Mouse (Mus musculus) brain, embryonic 14.5 days (tissue): ENCODE measurements at regions not wholly inside any gene's neighbourhood (a gene's known extent, or its start where the extent isn't known, plus 50 kb on each side); places are given as distances from the start of the nearest gene placed in this dataset.

Experiments
- CTCF ChIP-seq: fragments of 200-500 bp; IDR thresholded peaks from 2 replicates; pipeline ENCODE4 v1.5.1; 2012; ENCODE audit warnings: inconsistent platforms, mild to moderate bottlenecking, moderate library complexity, borderline replicate concordance; ENCODE audit not compliant: insufficient read depth, insufficient read length; ENCODE audit errors: extremely low read depth
- POLR2A ChIP-seq: fragments of 200-500 bp; IDR thresholded peaks from 2 replicates; pipeline ENCODE4 v1.6.1; 2012; ENCODE audit warnings: mild to moderate bottlenecking, inconsistent platforms, borderline replicate concordance; ENCODE audit not compliant: poor library complexity, insufficient read depth, insufficient read length, severe bottlenecking; ENCODE audit errors: extremely low read depth

DNA sequence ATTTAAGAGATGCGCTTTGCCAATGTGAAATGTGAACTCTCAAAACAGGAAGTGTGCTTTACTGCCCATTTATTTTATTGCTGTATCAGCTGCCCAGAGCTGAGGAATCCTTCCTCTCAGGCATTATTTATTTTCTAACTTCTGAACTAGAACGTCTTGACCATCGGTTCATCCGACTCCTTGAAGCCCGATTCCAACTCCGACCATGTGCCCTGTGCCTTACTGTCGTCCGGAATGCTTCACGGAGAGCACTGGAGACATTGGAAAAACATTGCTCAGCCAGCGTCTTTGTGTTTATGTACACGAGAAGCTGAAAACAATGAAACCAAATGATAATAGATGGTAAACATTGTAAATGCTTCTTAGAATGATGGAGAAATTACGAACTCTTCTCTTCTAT lies 145.7 kb downstream of the Rdh14 start:
- no peak for TF ChIP-seq CTCF
- no peak for TF ChIP-seq POLR2A
